Mouse (Mus musculus) MEL (cell line): ENCODE measurements around the gene Ntng1. TPM values are rescaled to one million over a fixed set of nuclear protein-coding genes. Genes with fewer than 3 reads are reported as not detected.

ENCODE experiments used
- DNase-seq: peaks from one replicate; pipeline ENCODE4 v3.0.0; 2011; ENCODE audit warnings: low read depth, low spot score
- H3K27ac ChIP-seq: 2 replicates; pipeline ENCODE4 v1.5.1; 2012; ENCODE audit warnings: low read depth, mild to moderate bottlenecking, control low read depth, low read length, moderate library complexity; ENCODE audit not compliant: control insufficient read depth
- H3K27me3 ChIP-seq, 2 experiments: fragments of 150-350 bp in 1 of 2; sonication (generic) in 1 of 2; 2 replicates each; pipeline ENCODE4 v1.6.1; 2012; ENCODE audit warnings: low read length in 2 of 2, mild to moderate bottlenecking in 2 of 2, improper control_type of control experiment in 1 of 2, moderate library complexity in 1 of 2; ENCODE audit not compliant: insufficient read depth in 2 of 2, control insufficient read depth in 1 of 2
- H3K36me3 ChIP-seq, 2 experiments: 2 replicates each; pipeline ENCODE4 v1.6.1; 2012 to 2014; ENCODE audit warnings: low read length in 2 of 2, improper control_type of control experiment in 1 of 2, inconsistent platforms in 1 of 2, mild to moderate bottlenecking in 1 of 2; ENCODE audit not compliant: insufficient read depth in 2 of 2, control insufficient read depth in 1 of 2
- H3K4me1 ChIP-seq, 2 experiments: fragments of 150-350 bp in 1 of 2; sonication (generic) in 1 of 2; 2 replicates each; pipeline ENCODE4 v1.6.1; 2012; ENCODE audit warnings: low read length in 2 of 2, improper control_type of control experiment in 1 of 2, mild to moderate bottlenecking in 1 of 2; ENCODE audit not compliant: insufficient read depth in 2 of 2, control insufficient read depth in 1 of 2
- H3K4me3 ChIP-seq, 2 experiments: fragments of 150-350 bp in 1 of 2; sonication (generic) in 1 of 2; 2 replicates each; pipeline ENCODE4 v1.5.1; 2012; ENCODE audit warnings: low read depth in 2 of 2, low read length in 2 of 2, mild to moderate bottlenecking in 2 of 2, moderate library complexity in 2 of 2, control low read depth in 1 of 2, improper control_type of control experiment in 1 of 2; ENCODE audit not compliant: control insufficient read depth in 1 of 2, insufficient read depth in 1 of 2
- H3K79me2 ChIP-seq: 2 replicates; pipeline ENCODE4 v1.6.1; 2012; ENCODE audit warnings: mild to moderate bottlenecking, low read length, moderate library complexity; ENCODE audit not compliant: control insufficient read depth, poor library complexity, insufficient read depth
- H3K9ac ChIP-seq: 2 replicates; pipeline ENCODE4 v1.6.1; 2012; ENCODE audit warnings: low read depth, mild to moderate bottlenecking, control low read depth, low read length, moderate library complexity; ENCODE audit not compliant: control insufficient read depth, poor library complexity, severe bottlenecking
- H3K9me3 ChIP-seq: fragments of 150-350 bp; sonication (generic); replicated peaks from 2 replicates; pipeline ENCODE4 v1.6.1; 2012; ENCODE audit warnings: mild to moderate bottlenecking, low read length, improper control_type of control experiment, moderate library complexity; ENCODE audit not compliant: insufficient read depth
- BHLHE40 ChIP-seq: IDR thresholded peaks from 2 replicates; pipeline ENCODE4 v1.6.1; 2012; ENCODE audit warnings: low read depth, mild to moderate bottlenecking, inconsistent platforms, low read length, improper control_type of control experiment, borderline replicate concordance
- CHD2 ChIP-seq: IDR thresholded peaks from 2 replicates; pipeline ENCODE4 v1.6.1; 2011; ENCODE audit warnings: low read length, improper control_type of control experiment
- CTCF ChIP-seq, 3 experiments: IDR thresholded peaks in 2 of 3; conservative IDR thresholded peaks in 1 of 3; 2 replicates each; pipeline ENCODE4 v1.5.1; 2011 to 2012; ENCODE audit warnings: low read length in 3 of 3, low read depth in 2 of 3, mild to moderate bottlenecking in 2 of 3, improper control_type of control experiment in 1 of 3, inconsistent platforms in 1 of 3, mixed read lengths in 1 of 3, moderate library complexity in 1 of 3; ENCODE audit not compliant: control insufficient read depth in 1 of 3, insufficient read depth in 1 of 3, poor library complexity in 1 of 3, severe bottlenecking in 1 of 3
- E2F4 ChIP-seq: IDR thresholded peaks from 2 replicates; pipeline ENCODE4 v1.6.1; 2011; ENCODE audit warnings: low read depth, low read length, improper control_type of control experiment, borderline replicate concordance
- ELF1 ChIP-seq: IDR thresholded peaks from 2 replicates; pipeline ENCODE4 v1.6.1; 2014; ENCODE audit warnings: low read depth, mild to moderate bottlenecking, inconsistent platforms, low read length, improper control_type of control experiment, moderate library complexity
- EP300 ChIP-seq, 2 experiments: IDR thresholded peaks; 2 replicates each; pipeline ENCODE4 v1.6.1; 2011; ENCODE audit warnings: improper control_type of control experiment in 2 of 2, low read length in 2 of 2, low read depth in 1 of 2, mild to moderate bottlenecking in 1 of 2
- GATA1 ChIP-seq: IDR thresholded peaks from 2 replicates; pipeline ENCODE4 v1.6.1; 2011; ENCODE audit warnings: low read depth, low read length, improper control_type of control experiment
- KAT2A ChIP-seq: conservative IDR thresholded peaks from 2 replicates; pipeline ENCODE4 v1.6.1; 2012; ENCODE audit warnings: low read depth, low read length, improper control_type of control experiment, inconsistent platforms
- MAFK ChIP-seq: IDR thresholded peaks from 2 replicates; pipeline ENCODE4 v1.6.1; 2011; ENCODE audit warnings: low read depth, mild to moderate bottlenecking, low read length, improper control_type of control experiment, borderline replicate concordance
- MAX ChIP-seq: IDR thresholded peaks from 2 replicates; pipeline ENCODE4 v1.6.1; 2011; ENCODE audit warnings: low read length, improper control_type of control experiment
- MEF2A ChIP-seq: IDR thresholded peaks from 2 replicates; pipeline ENCODE4 v1.6.1; 2014; ENCODE audit warnings: low read depth, mild to moderate bottlenecking, inconsistent platforms, low read length, improper control_type of control experiment; ENCODE audit not compliant: poor library complexity, insufficient replicate concordance, severe bottlenecking; ENCODE audit errors: extremely low read depth
- MXI1 ChIP-seq: IDR thresholded peaks from 2 replicates; pipeline ENCODE4 v1.6.1; 2011; ENCODE audit warnings: mild to moderate bottlenecking, low read depth, low read length, improper control_type of control experiment
- MYB ChIP-seq: IDR thresholded peaks from 2 replicates; pipeline ENCODE4 v1.6.1; 2011; ENCODE audit warnings: mild to moderate bottlenecking, low read depth, low read length, improper control_type of control experiment
- MYC ChIP-seq: IDR thresholded peaks from 2 replicates; pipeline ENCODE4 v1.6.1; 2011; ENCODE audit warnings: low read depth, mild to moderate bottlenecking, low read length, improper control_type of control experiment, moderate library complexity
- NRF1 ChIP-seq: IDR thresholded peaks from 2 replicates; pipeline ENCODE4 v1.6.1; 2014; ENCODE audit warnings: low read depth, mild to moderate bottlenecking, inconsistent platforms, low read length, improper control_type of control experiment, moderate library complexity; ENCODE audit not compliant: poor library complexity, insufficient read depth, severe bottlenecking
- POLR2A ChIP-seq, 2 experiments: IDR thresholded peaks; 2 replicates each; pipeline ENCODE4 v1.6.1; 2011 to 2012; ENCODE audit warnings: low read length in 2 of 2, mild to moderate bottlenecking in 2 of 2, control low read depth in 1 of 2, improper control_type of control experiment in 1 of 2, low read depth in 1 of 2, moderate library complexity in 1 of 2; ENCODE audit not compliant: control insufficient read depth in 1 of 2, insufficient read depth in 1 of 2, poor library complexity in 1 of 2
- POLR2AphosphoS5 ChIP-seq: IDR thresholded peaks from 2 replicates; pipeline ENCODE4 v1.6.1; 2012; ENCODE audit warnings: low read depth, borderline replicate concordance, mild to moderate bottlenecking, inconsistent platforms, low read length, moderate library complexity, mixed read lengths
- RAD21 ChIP-seq: IDR thresholded peaks from 2 replicates; pipeline ENCODE4 v1.6.1; 2011; ENCODE audit warnings: mild to moderate bottlenecking, low read depth, low read length, improper control_type of control experiment
- SIN3A ChIP-seq: IDR thresholded peaks from 2 replicates; pipeline ENCODE4 v1.6.1; 2012; ENCODE audit warnings: low read length, improper control_type of control experiment, inconsistent platforms
- TBP ChIP-seq: IDR thresholded peaks from 2 replicates; pipeline ENCODE4 v1.8.0; 2011; ENCODE audit warnings: low read depth, low read length, improper control_type of control experiment
- UBTF ChIP-seq: IDR thresholded peaks from 2 replicates; pipeline ENCODE4 v1.6.1; 2012; ENCODE audit warnings: low read depth, mild to moderate bottlenecking, inconsistent platforms, low read length, improper control_type of control experiment, moderate library complexity, borderline replicate concordance; ENCODE audit not compliant: insufficient read depth
- USF2 ChIP-seq, 2 experiments: IDR thresholded peaks; 2 replicates each; pipeline ENCODE4 v1.6.1; 2011 to 2012; ENCODE audit warnings: improper control_type of control experiment in 2 of 2, low read length in 2 of 2, borderline replicate concordance in 1 of 2, inconsistent platforms in 1 of 2, low read depth in 1 of 2, mild to moderate bottlenecking in 1 of 2; ENCODE audit not compliant: insufficient read depth in 1 of 2
- ZKSCAN1 ChIP-seq: IDR thresholded peaks from 2 replicates; pipeline ENCODE4 v1.6.1; 2012; ENCODE audit warnings: low read depth, mild to moderate bottlenecking, inconsistent platforms, low read length, improper control_type of control experiment, moderate library complexity
- ZMIZ1 ChIP-seq: IDR thresholded peaks from 2 replicates; pipeline ENCODE4 v1.6.1; 2012; ENCODE audit warnings: low read depth, mild to moderate bottlenecking, inconsistent platforms, low read length, improper control_type of control experiment, moderate library complexity
- polyA plus RNA-seq, 2 experiments: library from polyadenylated mRNA; stranded (reverse) in 1 of 2; unstranded in 1 of 2; fragments of >175 nt in 1 of 2; fragments of >200 nt in 1 of 2; gene quantifications; 2 replicates each; pipeline versions ENCODE4 v1.2.1 to v1.2.4; 2012; ENCODE audit warnings: low replicate concordance in 2 of 2, low read depth in 1 of 2; ENCODE audit not compliant: insufficient read length in 2 of 2, insufficient read depth in 1 of 2, missing spikeins in 1 of 2
- total RNA-seq: library from RNA; depleted of rRNA; stranded (reverse); fragments of 300-350 nt; gene quantifications from 2 replicates; pipeline ENCODE4 v1.2.3, GENCODE M21; 2012

Gene Ntng1
- total and polyA plus RNA-seq, 3 experiments: not detected

DNA sequence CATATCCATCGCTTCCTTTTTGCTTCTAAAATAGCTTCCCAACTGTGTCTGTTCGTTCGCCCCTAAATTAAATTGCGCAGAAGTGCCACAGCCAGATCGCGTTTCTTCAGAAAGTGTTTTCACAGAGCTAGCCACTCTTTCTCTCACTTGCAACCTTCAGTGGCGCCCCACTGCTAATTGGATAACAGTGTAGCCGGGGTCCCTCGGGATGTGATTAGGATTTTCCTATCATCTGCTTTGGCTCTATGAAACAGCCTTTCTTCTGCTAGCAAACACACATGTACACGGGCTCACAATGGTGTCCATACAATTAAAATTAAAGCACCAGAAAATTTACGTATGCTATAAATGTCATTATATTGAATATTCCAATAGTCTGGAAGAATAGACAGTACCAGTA, 346.5 kb downstream of the Ntng1 start:
- DNase-seq: no peak
- Histone ChIP-seq H3K27ac (no peak overlapping the region), H3K27me3 (no peaks in the 10 kb centered on the region), H3K4me3 (no peak overlapping the region), H3K9ac (no peak overlapping the region), H3K4me1 (no peaks in the 10 kb centered on the region), H3K36me3 (no peaks in the 10 kb centered on the region), H3K9me3 (no peaks in the 10 kb centered on the region), H3K79me2 (no peaks in the 10 kb centered on the region)
- TF ChIP-seq MEF2A (no peak), POLR2A (IDR thresholded peaks at IDR 0.05; ENCODE audit: control insufficient read depth in 1 of 2, insufficient read depth in 1 of 2, low read depth in 1 of 2, low read length in 2 of 2, poor library complexity in 1 of 2) (no peak), UBTF (no peak), BHLHE40 (no peak), MYB (no peak), ZKSCAN1 (no peak), MXI1 (no peak), GATA1 (no peak), NRF1 (no peak), MAFK (no peak), USF2 (IDR thresholded peaks at IDR 0.05; ENCODE audit: borderline replicate concordance in 1 of 2, insufficient read depth in 1 of 2, low read depth in 1 of 2, low read length in 2 of 2) (no peak), ELF1 (no peak), CHD2 (no peak)

DNA sequence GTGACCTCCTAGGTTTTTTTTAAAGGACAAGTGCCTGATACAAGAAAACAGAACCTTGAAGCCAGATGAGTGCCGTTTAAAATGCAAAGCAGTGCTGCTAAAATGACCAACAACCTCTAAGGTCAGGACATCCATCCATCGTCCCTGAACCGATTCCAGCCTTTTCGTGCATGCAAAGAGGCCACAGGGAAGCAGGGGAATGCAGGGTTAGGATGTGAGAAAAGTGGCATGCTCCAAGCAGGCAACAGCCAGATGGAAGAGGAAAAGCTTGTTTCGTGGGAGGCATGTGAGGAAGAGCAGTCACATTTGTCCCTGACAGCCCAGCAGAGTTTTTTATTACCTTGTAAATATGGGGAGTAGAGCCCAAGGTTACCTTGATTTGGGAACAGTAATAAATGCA, 360.6 kb downstream of the Ntng1 start:
- Histone ChIP-seq H3K27me3 (no peaks in the 10 kb centered on the region), H3K4me1 (no peaks in the 10 kb centered on the region), H3K79me2 (no peaks in the 10 kb centered on the region), H3K9me3 (no peaks in the 10 kb centered on the region), H3K4me3 (no peak overlapping the region), H3K9ac (no peak overlapping the region), H3K27ac (no peak overlapping the region), H3K36me3 (no peaks in the 10 kb centered on the region)
- DNase-seq: no peak
- TF ChIP-seq EP300 (IDR thresholded peaks at IDR 0.05; ENCODE audit: low read depth in 1 of 2, low read length in 2 of 2) (no peak), RAD21 (no peak), E2F4 (no peak), MYB (no peak), ZMIZ1 (no peak), MYC (no peak), NRF1 (no peak), MAX (no peak), TBP (no peak), POLR2AphosphoS5 (no peak), ELF1 (no peak), CHD2 (no peak), SIN3A (no peak), CTCF (IDR thresholded peaks at IDR 0.05 in 2 of 3, conservative IDR thresholded peaks at IDR 0.05 in 1 of 3; ENCODE audit: control insufficient read depth in 1 of 3, insufficient read depth in 1 of 3, low read depth in 2 of 3, low read length in 3 of 3, poor library complexity in 1 of 3, severe bottlenecking in 1 of 3) (no peak), KAT2A (no peak)
